Mouse (Mus musculus) lung, embryonic 16.5 days (tissue): Measurements from ENCODE around the gene Gps2. TPM values are rescaled to one million over a fixed set of nuclear protein-coding genes. Genes with fewer than 3 reads are reported as not detected.

Experiments
- ATAC-seq: fragments of 200-750 bp; cut with Nextera tagmentation; 2 replicates; pipeline ENCODE4 v1.8.0; 2017; ENCODE audit warnings: low read depth, mild to moderate bottlenecking, moderate library complexity
- H3K27ac ChIP-seq: fragments of 300-500 bp; sonication (generic); 2 replicates; pipeline ENCODE4 v1.5.1; 2014; ENCODE audit warnings: mild to moderate bottlenecking, control low read depth, low read length
- H3K27me3 ChIP-seq: fragments of 300-500 bp; sonication (generic); 2 replicates; pipeline ENCODE4 v1.6.1; 2014; ENCODE audit warnings: low read depth, low read length, mixed read lengths; ENCODE audit not compliant: control insufficient read depth, insufficient read depth
- H3K36me3 ChIP-seq: fragments of 300-500 bp; sonication (generic); 2 replicates; pipeline ENCODE4 v1.6.1; 2014; ENCODE audit warnings: low read length; ENCODE audit not compliant: control insufficient read depth, insufficient read depth
- H3K4me1 ChIP-seq: fragments of 300-500 bp; sonication (generic); replicated peaks from 2 replicates; pipeline ENCODE4 v1.6.1; 2014; ENCODE audit warnings: low read length, mixed read lengths; ENCODE audit not compliant: control insufficient read depth, insufficient read depth
- H3K4me2 ChIP-seq: fragments of 300-500 bp; sonication (generic); 2 replicates; pipeline ENCODE4 v1.6.1; 2014; ENCODE audit warnings: low read depth, low read length, control low read depth
- H3K4me3 ChIP-seq: fragments of 300-500 bp; sonication (generic); 2 replicates; pipeline ENCODE4 v1.5.1; 2014; ENCODE audit warnings: mild to moderate bottlenecking, low read length, control low read depth
- H3K9ac ChIP-seq: fragments of 300-500 bp; sonication (generic); 2 replicates; pipeline ENCODE4 v1.6.1; 2014; ENCODE audit warnings: low read length, control low read depth
- H3K9me3 ChIP-seq: fragments of 300-500 bp; sonication (generic); 2 replicates; pipeline ENCODE4 v1.6.1; 2016; ENCODE audit warnings: low read length; ENCODE audit not compliant: control insufficient read depth
- whole genome bisulfite sequencing: fragments of 180-500 bp; shearing (Covaris S2); extraction: QIAGEN DNeasy Blood & Tissue Kit; methylation state at CpG from one replicate; pipeline ENCODE4 v1.1.7; 2014; 5-methylcytosine and 5-hydroxymethylcytosine counted together
- polyA plus RNA-seq: library from polyadenylated mRNA; unstranded; fragments of >200 nt; fragmentation: Nextera tagmentation; extraction: Ambion mirVana; gene quantifications from 2 replicates; pipeline ENCODE4 v1.2.1, GENCODE M21; 2015

The Gps2 gene
- polyA plus RNA-seq, 1 experiment from 2014 or later = 87.8 TPM

- H3K36me3 ChIP-seq = peaks cover 13% of the 10 kb centered on the region
- H3K4me3 ChIP-seq = peak within 1 kb of the TSS; percentile 81
- peak; percentile 95 for ATAC-seq
- H3K27me3 ChIP-seq = no peaks in the 10 kb centered on the region
- no peaks in the 10 kb centered on the region for H3K9me3 ChIP-seq
- peaks cover 19% of the 10 kb centered on the region for H3K4me1 ChIP-seq
- H3K9ac ChIP-seq = peak within 1 kb of the TSS; percentile 95
- H3K4me2 ChIP-seq = peak within 1 kb of the TSS; percentile 99
- 0% methylated on average over 38 of the region's 38 CpGs for WGBS
- H3K27ac ChIP-seq = peak within 1 kb of the TSS; percentile 99
These were observed 12.9 kb upstream of the Gps2 start, which contains the start of the genes 2810408A11Rik and Neurl4 for GRCm38 (mm10) chr11:69900471-69901405. Gene 2810408A11Rik (minus strand): TSS chr11:69900987. Gene Neurl4 (plus strand): TSS chr11:69901072.

- Histone ChIP-seq H3K27me3 (no peaks in the 10 kb centered on the region), H3K4me2 (peak overlapping the region; percentile 99), H3K4me3 (peak overlapping the region; percentile 81), H3K27ac (peak overlapping the region; percentile 99), H3K36me3 (peaks cover 20% of the 10 kb centered on the region), H3K4me1 (peaks cover 19% of the 10 kb centered on the region), H3K9me3 (no peaks in the 10 kb centered on the region), H3K9ac (peak overlapping the region; percentile 90)
- WGBS = under 1% methylated on average over 42 of the region's 42 CpGs
- ATAC-seq = peak; percentile 89
These were observed 12.3 kb upstream of the Gps2 start for GRCm38 (mm10) chr11:69901406-69901846.

GRCm38 (mm10) chr11:69901993-69902392 is 11.7 kb upstream of the Gps2 start:
- H3K27ac ChIP-seq = peak overlapping the region; percentile 99
- peaks cover 19% of the 10 kb centered on the region for H3K4me1 ChIP-seq
- H3K4me2 ChIP-seq = peak overlapping the region; percentile 99
- no peaks in the 10 kb centered on the region for H3K9me3 ChIP-seq
- WGBS = under 1% methylated on average over 34 of the region's 39 CpGs
- H3K36me3 ChIP-seq = peaks cover 25% of the 10 kb centered on the region
- peak overlapping the region; percentile 90 for H3K9ac ChIP-seq
- H3K27me3 ChIP-seq = no peaks in the 10 kb centered on the region
- ATAC-seq = peak; percentile 0; the same call in 1 of the 2 replicates
- H3K4me3 ChIP-seq = peak overlapping the region; percentile 81

- no peak for ATAC-seq
These were observed 10.7 kb upstream of the Gps2 start for GRCm38 (mm10) chr11:69902972-69903371.

GRCm38 (mm10) chr11:69904311-69904710 is 9.4 kb upstream of the Gps2 start:
- H3K4me1 ChIP-seq = peaks cover 17% of the 10 kb centered on the region
- no peak overlapping the region for H3K4me3 ChIP-seq
- H3K9ac ChIP-seq = no peak overlapping the region
- no peaks in the 10 kb centered on the region for H3K27me3 ChIP-seq
- ATAC-seq = no peak
- no peaks in the 10 kb centered on the region for H3K9me3 ChIP-seq
- H3K27ac ChIP-seq = no peak overlapping the region
- WGBS = 87% methylated on average over 9 of the region's 9 CpGs
- H3K36me3 ChIP-seq = peaks cover 47% of the 10 kb centered on the region
- H3K4me2 ChIP-seq = no peak overlapping the region

More at GRCm38 (mm10) chr11:69902972-69903371, 10.7 kb upstream of the Gps2 start:
- Histone ChIP-seq H3K4me3 (peak overlapping the region; percentile 81), H3K4me1 (peaks cover 19% of the 10 kb centered on the region), H3K9ac (peak overlapping the region; percentile 90), H3K36me3 (peaks cover 35% of the 10 kb centered on the region), H3K27me3 (no peaks in the 10 kb centered on the region), H3K9me3 (no peaks in the 10 kb centered on the region), H3K4me2 (peak overlapping the region; percentile 99), H3K27ac (no peak overlapping the region)
- 78% methylated on average over 9 of the region's 13 CpGs for WGBS

- Histone ChIP-seq H3K4me2 (no peak overlapping the region), H3K27me3 (no peaks in the 10 kb centered on the region), H3K4me1 (peaks cover 7% of the 10 kb centered on the region), H3K36me3 (peaks cover 78% of the 10 kb centered on the region), H3K9ac (no peak overlapping the region), H3K4me3 (no peak overlapping the region), H3K9me3 (no peaks in the 10 kb centered on the region), H3K27ac (no peak overlapping the region)
- no peak for ATAC-seq
- whole genome bisulfite sequencing = 88% methylated on average over 11 of the region's 11 CpGs
These were observed 5.0 kb upstream of the Gps2 start for GRCm38 (mm10) chr11:69908645-69909044.

GRCm38 (mm10) chr11:69909174-69909573 is 4.5 kb upstream of the Gps2 start:
- no peaks in the 10 kb centered on the region for H3K27me3 ChIP-seq
- H3K4me3 ChIP-seq = no peak overlapping the region
- H3K4me1 ChIP-seq = peaks cover 7% of the 10 kb centered on the region
- peaks cover 74% of the 10 kb centered on the region for H3K36me3 ChIP-seq
- H3K27ac ChIP-seq = no peak overlapping the region
- H3K9me3 ChIP-seq = no peaks in the 10 kb centered on the region
- WGBS = 93% methylated on average over 5 of the region's 5 CpGs
- ATAC-seq = no peak
- no peak overlapping the region for H3K4me2 ChIP-seq
- no peak overlapping the region for H3K9ac ChIP-seq

- 88% methylated on average over 8 of the region's 8 CpGs for WGBS
- Histone ChIP-seq H3K9me3 (no peaks in the 10 kb centered on the region), H3K27me3 (no peaks in the 10 kb centered on the region), H3K9ac (no peak overlapping the region), H3K4me2 (no peak overlapping the region), H3K4me1 (peaks cover 15% of the 10 kb centered on the region), H3K27ac (no peak overlapping the region), H3K36me3 (peaks cover 74% of the 10 kb centered on the region), H3K4me3 (no peak overlapping the region)
- no peak for ATAC-seq
These were observed 3.5 kb upstream of the Gps2 start for GRCm38 (mm10) chr11:69910177-69910576.

- 91% methylated on average over 17 of the region's 17 CpGs for WGBS
- ATAC-seq = no peak
- no peak overlapping the region for H3K4me3 ChIP-seq
- H3K27ac ChIP-seq = no peak overlapping the region
- H3K36me3 ChIP-seq = peaks cover 75% of the 10 kb centered on the region
- no peak overlapping the region for H3K4me2 ChIP-seq
- peaks cover 21% of the 10 kb centered on the region for H3K4me1 ChIP-seq
- no peak overlapping the region for H3K9ac ChIP-seq
- no peaks in the 10 kb centered on the region for H3K9me3 ChIP-seq
- H3K27me3 ChIP-seq = no peaks in the 10 kb centered on the region
These were observed 2.7 kb upstream of the Gps2 start for GRCm38 (mm10) chr11:69910781-69911560.
